Mouse (Mus musculus) megakaryocyte, embryonic 14.5 days (primary cell): Measurements from ENCODE around the gene Rab20.

Source experiments
- FLI1 ChIP-seq: IDR thresholded peaks from 2 replicates; pipeline ENCODE4 v1.6.1; 2012; ENCODE audit warnings: low read length, inconsistent platforms, mixed read lengths
- GATA1 ChIP-seq: IDR thresholded peaks from 3 replicates; pipeline ENCODE4 v1.6.1; 2012; ENCODE audit warnings: mixed read lengths, low read length, inconsistent platforms, borderline replicate concordance

DNA sequence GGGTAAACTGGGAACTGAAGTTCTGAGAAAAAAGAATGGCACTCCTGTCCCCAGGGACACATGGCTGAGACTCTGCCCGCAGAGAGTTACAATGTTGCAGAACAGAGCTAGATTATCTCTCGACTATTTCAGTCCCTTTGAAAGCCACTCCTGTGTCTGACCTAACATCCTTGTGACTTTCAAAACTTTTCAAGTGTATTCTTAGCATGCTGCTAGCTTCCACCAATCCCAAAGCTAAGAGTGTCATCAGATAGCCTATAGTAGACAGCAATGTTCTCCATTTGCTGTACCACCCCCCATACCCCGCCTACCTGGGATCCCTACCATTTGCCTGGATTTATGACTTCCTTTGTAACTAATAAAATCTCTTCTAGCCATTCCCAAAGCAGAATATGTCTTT is 4.0 kb upstream of the Rab20 start:
- TF ChIP-seq FLI1 = no peak
- no peak for TF ChIP-seq GATA1
